Comparison of ENCODE assay signal across 20 mouse cellular contexts in genomic region chr12:74894870-74895423, GRCm38 (mm10).
A peak's percentile ranks its signal among the peaks of the same experiment; 100 is the strongest.
DNase-seq lines count a peak whose midpoint lies in the region; ATAC-seq and TF ChIP-seq lines count a peak whose summit lies in the region.
"Had no signal": no experiment of that assay in that cellular context is flagged by ENCODE, and none has a peak within 500 bp of the region (broad histone marks: within the 10 kb centered on the region; RNA-seq: fewer than 3 reads in every experiment).

No protein-coding gene starts in this region.

- no peaks in the 10 kb centered on the region for H3K36me3 ChIP-seq in lung, embryonic 14.5 days (ENCODE audit: insufficient read depth)
- H3K36me3 ChIP-seq: forebrain, embryonic 10.5 days; heart, embryonic 12.5 days; neural tube, embryonic 13.5 days had no signal

- H3K4me2 ChIP-seq in lung, embryonic 14.5 days = no peak overlapping the region
- H3K4me2 ChIP-seq: heart, embryonic 12.5 days; neural tube, embryonic 13.5 days had no signal

- H3K9me3 ChIP-seq in lung, embryonic 14.5 days (ENCODE audit: low read depth, low read length) = no peaks in the 10 kb centered on the region
- H3K9me3 ChIP-seq: forebrain, embryonic 10.5 days; heart, embryonic 12.5 days; neural tube, embryonic 13.5 days had no signal

- TF ChIP-seq CTCF in lung, embryonic 14.5 days (IDR thresholded peaks at IDR 0.05; ENCODE audit: low read depth) = no peak

- H3K27ac ChIP-seq in lung, embryonic 14.5 days (ENCODE audit: low read depth) = no peak overlapping the region
- H3K27ac ChIP-seq: forebrain, embryonic 10.5 days; neural tube, embryonic 13.5 days had no signal

- peak; percentile 5 for DNase-seq in lung, embryonic 14.5 days
- DNase-seq in lung, postnatal 25 days (ENCODE audit: low spot score) = no peak
- DNase-seq in CD4-positive helper T cell, adult 2 months (ENCODE audit: low read depth, low spot score) = peak; percentile 66
- no peak for DNase-seq in cerebellum, postnatal 36 days
- no peak for DNase-seq in B cell, adult 2 months
- DNase-seq: adrenal gland, postnatal 14 days; cerebellum, adult 11-12 months; cerebellum, postnatal 14 days; forebrain, postnatal 0 days; heart, postnatal 4 days; kidney, adult 11 months; left cerebral cortex, postnatal 4 days; liver; thymus, postnatal 25 days had no signal

- no peaks in the 10 kb centered on the region for H3K27me3 ChIP-seq in lung, embryonic 14.5 days (ENCODE audit: insufficient read depth, low read length)
- H3K27me3 ChIP-seq: heart, embryonic 12.5 days; neural tube, embryonic 13.5 days had no signal

- no peak overlapping the region for H3K9ac ChIP-seq in lung, embryonic 14.5 days
- H3K9ac ChIP-seq: forebrain, postnatal 0 days; heart, embryonic 12.5 days; neural tube, embryonic 13.5 days had no signal

- no peaks in the 10 kb centered on the region for H3K4me1 ChIP-seq in lung, embryonic 14.5 days (ENCODE audit: insufficient read depth)
- H3K4me1 ChIP-seq: forebrain, embryonic 10.5 days; heart, embryonic 12.5 days had no signal

- 72% methylated on average over 11 of the region's 11 CpGs for WGBS in lung, embryonic 14.5 days

- no peak overlapping the region for H3K4me3 ChIP-seq in lung, embryonic 14.5 days (ENCODE audit: low read depth, low read length)
- H3K4me3 ChIP-seq: forebrain, embryonic 10.5 days; heart, embryonic 12.5 days; neural tube, embryonic 13.5 days had no signal

- ATAC-seq in lung, embryonic 14.5 days (ENCODE audit: insufficient read depth) = no peak
- peak; percentile 68 for ATAC-seq in common myeloid progenitor, adult 5-6 weeks (replicated peaks; ENCODE audit: low read depth, poor library complexity, severe bottlenecking)
- ATAC-seq in megakaryocyte progenitor cell, adult 5-6 weeks (replicated peaks; ENCODE audit: poor library complexity) = peak; percentile 71
- ATAC-seq: forebrain, postnatal 0 days; hindbrain, embryonic 16.5 days had no signal

Comparison
In these comparisons a context has a peak if more than half of its experiments do, and no peak if none do; other contexts are left out.
1. DNase-seq: peak in lung, embryonic 14.5 days (single experiment) and CD4-positive helper T cell, adult 2 months (single experiment); none in lung, postnatal 25 days (single experiment), cerebellum, postnatal 36 days (0 of 2) and B cell, adult 2 months (0 of 2).